Mouse (Mus musculus) forelimb bud, embryonic 11.5 days (tissue): Measurements from ENCODE around the gene Rbfox3.
A peak's percentile ranks its signal among the peaks of the same experiment; 100 is the strongest.

Experiments used
- DNase-seq: peaks from one replicate; pipeline ENCODE4 v3.0.0-alpha.2; 2012; ENCODE audit warnings: low read depth, low spot score

Gene Rbfox3

DNA sequence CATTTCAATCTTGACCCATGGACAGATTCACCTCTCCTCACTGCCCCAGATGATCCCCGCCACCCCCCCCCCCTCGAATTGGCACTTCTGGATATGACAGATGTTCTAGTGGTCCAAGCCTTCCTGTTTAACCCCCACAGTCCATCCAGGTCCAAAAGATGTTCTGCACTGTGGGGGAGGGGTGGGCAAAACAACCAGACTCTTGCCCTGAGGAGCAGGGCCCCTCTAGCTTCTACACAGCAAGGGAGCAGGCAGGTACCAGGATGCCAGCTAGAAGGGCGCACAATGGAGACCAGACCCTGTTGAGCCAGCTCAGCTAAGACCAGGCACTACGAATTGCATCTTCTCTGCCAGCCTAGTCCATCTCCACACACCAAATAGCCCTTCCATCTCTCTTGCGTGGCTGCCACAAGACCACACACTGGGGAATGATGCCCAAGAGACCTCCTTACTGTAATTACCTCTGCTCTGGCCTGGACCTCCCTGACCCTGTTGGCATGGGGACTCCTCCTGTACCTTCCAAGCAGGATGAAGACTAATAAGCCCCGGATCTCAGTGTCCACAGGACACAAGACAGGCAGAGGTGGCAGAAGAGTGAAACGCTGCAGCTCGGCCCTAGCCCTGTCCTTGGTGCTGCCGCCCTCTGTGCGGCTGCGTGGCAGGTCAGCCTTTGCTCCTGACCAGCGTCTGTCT, 5.1 kb downstream of the Rbfox3 start:
- DNase-seq, result peak; percentile 48

DNA sequence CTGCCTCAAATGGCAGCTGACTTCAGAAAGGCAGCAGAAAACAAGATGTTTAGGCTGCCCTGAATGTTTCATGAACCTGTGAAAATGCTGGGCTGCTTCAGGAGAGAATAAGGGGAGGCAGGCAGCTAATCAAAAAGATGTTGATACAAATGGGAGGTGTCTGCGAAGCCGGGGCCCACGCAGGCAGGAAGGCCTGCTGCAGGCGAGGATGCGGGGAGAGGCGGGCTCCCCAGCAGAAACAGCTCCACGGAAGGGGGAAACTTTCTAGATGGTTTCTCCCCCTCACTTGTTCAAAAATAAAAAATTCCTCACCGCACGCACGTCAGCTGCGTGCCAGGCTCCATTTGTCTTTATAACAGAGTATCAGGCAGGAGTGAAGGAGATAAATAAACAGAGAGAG, 5.7 kb downstream of the Rbfox3 start:
- DNase-seq, result no peak

DNA sequence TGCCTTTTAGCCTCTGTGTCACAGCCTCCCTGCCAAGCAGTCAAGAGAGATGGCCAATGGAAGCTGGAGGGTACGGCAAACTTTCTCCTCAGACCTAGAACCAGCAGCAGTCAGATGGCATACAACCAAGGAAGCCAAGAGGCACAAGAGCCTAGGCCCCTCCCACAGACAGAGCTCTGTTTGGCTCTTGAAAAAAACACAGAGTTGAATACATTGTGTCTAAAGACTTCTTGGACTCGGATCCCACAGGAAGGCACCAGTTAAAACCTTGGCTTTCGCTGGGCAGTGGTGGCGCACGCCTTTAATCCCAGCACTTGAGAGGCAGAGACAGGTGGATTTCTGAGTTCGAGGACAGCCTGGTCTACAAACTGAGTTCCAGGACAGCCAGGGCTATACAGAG, 7.1 kb downstream of the Rbfox3 start:
- no peak for DNase-seq

DNA sequence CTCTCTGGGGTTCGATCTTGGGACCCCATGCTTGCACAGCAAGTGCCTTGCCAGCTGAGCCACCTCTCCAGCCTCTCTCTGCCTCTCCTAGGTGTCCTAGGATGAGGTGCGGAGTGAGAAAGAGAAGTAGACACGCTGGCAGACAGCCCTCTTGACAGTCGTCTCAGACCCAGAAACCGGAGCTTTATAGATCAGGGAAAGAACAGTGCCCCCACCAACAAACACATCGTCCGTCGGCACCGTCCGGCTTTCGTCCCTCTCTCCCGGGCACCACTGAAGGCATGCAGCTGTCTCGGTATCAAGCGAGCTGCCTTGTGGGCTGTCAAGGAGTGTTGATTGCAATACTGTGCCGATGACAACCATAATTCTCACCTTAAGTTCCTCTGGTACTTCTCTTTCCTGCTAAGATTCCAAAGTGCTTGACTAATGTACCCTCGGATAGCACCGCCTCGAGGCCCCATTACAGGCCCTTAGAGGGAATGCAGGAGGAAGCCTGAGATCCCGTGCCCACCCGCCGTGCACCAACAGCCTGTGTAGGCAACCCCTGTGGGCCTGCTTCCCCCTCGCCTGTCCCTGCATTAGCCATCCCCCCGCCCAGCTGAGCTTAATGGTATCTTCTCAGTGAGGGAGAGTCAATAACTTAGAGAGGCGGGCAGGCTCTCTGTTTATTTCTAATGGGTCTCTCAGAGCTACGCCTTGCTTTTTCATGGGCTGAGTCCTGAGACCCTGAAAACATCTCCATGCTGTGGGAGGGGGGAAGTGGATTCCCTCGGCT, 11.4 kb downstream of the Rbfox3 start:
- no peak for DNase-seq

DNA sequence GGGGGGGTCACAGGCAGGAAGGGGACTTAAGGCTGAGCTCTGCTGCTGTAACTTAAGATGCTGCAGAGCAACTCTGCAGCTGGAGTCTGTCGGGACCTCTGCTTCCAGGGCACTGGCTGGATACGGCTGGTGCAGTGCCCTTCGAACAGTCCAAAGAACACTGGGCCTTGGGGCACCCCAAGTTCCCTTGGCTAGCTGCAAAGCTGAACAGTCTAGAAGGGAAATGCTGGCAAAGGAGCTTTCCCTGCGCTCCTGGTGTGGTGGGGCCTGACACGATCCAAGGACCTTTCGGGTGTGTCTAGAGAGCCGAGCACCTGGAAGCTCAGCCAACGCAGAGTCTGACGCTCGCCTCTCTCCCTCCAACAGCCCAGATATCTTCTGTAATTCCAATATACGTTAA, 12.8 kb downstream of the Rbfox3 start:
- no peak for DNase-seq

DNA sequence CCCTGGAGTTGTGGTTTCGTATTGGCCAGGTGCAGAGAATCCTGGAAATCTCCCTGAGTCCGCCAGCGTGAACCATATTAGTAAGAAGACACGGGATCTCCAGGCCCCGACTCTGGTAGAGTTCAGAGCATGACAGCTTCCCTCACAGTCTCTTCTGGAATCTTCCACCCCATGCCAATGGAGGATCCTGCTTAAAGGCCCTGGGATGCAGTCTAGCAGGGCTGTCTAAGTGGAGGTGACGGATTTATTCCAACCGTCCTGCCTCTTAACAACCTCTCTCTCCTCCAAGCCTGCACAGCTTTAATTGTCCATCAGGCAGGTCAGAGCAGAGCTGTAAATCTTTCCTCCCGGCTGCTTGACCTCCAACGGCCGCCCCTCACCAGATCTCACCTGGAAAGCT, 13.2 kb downstream of the Rbfox3 start:
- no peak for DNase-seq

DNA sequence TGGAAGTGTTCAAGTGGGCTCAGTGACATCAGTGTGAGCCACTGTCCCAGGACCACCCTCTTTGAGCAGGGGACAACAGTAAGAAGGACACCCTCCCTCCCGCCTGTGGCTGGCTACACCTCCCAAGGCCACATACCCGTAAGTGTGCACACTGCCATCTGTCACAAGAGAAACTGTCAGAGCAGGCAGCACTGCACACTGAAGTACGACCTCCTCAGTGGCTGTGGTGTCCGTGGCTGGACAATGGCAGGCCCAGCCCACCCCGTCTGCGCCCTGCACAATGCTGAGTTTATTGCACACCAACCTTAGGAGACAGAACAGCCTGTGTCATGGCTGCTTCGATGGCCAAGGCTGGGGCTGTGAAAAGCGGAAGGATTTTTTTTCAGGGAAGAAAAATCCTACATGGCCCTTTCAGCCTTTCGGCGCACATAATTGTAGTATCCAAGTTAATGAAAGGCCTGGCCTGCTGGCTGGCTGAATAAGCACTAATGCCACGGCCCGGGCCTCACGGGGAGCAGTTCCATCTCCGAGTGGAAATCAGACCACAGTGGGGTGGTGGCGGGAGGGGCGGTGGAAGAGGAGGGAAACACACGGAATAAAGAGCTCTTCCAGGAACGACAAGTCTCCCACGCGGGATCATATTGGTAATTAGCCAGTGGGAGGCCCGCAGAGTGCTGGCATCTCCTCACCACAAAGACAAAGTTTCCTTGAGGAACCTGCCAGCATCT, 14.1 kb downstream of the Rbfox3 start:
- no peak for DNase-seq

DNA sequence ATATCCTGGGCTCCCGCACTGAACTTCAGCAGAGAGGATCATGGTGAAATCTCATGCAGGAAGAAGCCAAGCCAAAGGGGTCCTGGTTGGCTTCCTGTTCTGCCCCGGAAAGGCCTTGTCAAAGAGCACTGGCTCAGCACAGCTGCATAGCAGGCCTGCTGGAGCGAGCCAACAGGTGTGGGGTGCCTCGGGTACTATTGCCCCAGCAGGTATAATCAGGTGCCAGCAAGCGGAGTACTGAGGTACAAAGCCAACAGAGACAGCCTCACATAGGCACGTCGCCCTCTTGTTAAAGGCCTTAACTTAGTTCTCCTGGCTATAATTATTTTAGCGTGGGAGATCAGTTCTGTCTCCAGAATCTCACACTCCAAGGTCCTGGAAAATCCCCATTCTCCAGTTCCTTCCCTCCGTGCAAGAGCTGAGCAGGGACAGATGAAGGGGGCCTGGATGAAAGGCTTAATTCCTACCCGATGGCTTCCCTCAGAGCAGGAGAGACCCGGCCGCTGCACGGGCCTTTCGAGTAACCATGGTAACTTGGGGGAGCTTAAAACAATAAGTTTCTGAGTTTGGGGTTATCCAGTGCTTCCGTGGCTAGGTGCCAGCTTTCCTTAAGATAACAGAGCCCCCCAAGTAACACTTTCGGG, 15.2 kb downstream of the Rbfox3 start:
- DNase-seq, result no peak

DNA sequence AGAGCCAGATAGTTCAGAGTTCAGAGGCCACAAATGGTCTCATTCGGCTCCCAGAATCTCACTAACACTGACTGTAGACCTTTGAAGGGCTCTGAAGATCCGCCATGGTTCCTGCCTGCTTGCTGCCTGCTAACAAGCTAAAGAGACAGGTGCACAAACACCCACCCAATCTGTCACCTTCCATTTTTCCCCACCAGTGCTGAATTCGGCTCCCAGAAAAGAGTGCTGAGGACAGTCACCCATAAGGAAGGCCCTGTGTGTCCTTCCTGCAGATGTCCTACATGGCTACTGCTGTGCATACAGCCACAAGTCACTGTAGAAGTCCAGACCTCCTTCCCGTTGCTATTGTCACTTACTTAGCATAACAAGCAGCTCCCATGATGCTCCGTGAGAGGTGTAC, 16.6 kb downstream of the Rbfox3 start:
- no peak for DNase-seq

DNA sequence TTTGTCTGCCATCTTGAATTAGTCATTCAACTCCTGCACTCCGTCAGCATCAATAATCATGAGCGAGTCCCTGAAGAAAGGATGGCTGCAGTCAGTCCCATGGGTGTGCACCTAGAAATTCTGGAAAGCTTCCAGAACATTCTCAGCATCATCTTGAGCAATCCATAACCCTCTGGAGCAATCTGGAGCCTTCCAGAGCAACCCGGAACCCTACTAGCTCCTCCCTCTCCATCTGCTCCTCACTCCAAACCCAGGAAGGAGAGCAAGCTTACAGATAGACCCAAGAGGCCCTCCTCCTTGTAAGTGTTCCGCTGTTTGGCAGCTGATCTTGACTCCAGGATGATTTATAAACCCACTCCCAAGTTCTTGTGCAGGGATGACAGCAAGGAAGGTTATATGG, 17.2 kb downstream of the Rbfox3 start:
- no peak for DNase-seq

DNA sequence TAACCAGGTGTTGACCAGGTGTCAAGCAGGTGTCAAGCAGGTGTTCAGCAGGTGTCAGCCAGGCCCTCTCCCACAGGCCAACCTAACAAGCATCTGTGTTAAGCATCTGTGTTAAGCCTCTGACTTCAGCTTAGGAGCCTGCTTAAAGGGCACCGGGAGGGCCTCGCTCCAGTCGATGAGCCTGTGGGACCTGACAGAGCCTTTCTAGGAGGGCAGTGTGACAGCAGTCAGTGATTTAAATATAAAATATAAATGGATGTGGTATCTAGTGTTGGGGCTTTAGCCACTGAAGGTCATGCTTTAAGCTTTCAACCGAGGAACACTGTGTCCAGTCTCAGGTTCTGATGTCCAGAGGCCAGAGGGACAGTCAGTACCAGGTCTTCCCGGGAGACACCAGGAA, 18.5 kb downstream of the Rbfox3 start:
- DNase-seq, result no peak

DNA sequence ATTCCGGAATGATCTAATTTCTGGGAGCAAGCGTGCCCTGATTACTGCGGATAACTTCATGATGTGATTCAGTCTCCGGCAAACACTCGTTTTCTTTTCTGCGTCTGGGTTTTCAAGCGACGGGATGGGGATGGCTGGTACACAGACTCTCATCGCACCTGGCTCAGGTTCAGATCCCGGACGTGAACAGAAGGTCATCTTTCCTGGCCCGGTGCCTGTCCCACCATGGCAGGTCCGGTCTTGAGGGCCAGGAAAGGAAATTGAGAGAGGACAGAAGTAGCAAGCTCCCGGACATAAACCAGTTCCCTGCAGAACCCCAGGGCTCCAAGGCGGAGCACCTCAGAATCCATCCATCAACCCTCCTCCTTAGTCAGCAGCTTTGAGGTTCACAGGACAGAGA, 19.9 kb downstream of the Rbfox3 start:
- DNase-seq, result no peak

DNA sequence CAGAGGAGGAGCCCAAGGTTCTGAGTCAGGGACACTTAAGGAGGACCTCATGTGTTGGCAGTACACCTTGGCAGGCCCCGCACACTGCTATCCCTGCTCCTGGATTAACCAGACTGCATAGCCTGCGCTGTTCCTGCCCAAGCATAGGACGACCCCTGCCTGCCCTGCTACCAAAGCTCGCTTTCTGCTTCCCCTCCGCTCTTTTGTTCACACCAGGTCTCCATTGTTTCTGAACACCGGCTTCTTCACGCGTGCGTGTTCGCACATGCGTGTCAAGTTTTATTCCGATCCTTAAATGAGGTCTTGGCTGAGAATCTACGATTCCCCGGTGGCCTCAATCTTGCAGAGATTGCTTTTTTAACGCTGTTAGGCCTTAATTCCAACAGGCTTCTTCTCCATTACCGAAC, 20.4 kb downstream of the Rbfox3 start:
- DNase-seq, result no peak

DNA sequence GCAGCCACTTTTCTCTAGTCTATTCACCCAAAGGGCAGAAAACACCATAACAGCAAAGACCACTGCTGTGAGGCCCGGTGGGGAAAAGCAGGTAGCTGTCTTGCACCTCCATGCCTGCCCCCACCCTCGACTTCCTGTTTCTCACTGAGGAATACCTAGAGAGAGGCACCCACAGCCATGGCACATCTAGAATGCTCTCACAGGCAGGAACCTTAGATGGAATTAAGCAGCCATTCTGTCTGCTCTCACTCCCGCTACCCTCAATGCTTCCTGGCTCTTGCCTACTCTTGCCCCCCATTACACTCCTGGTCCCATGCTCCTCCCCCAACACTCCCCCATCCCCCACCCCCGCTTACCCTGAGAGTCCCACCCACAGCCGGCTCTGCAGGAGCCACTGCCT, 20.9 kb downstream of the Rbfox3 start:
- no peak for DNase-seq

DNA sequence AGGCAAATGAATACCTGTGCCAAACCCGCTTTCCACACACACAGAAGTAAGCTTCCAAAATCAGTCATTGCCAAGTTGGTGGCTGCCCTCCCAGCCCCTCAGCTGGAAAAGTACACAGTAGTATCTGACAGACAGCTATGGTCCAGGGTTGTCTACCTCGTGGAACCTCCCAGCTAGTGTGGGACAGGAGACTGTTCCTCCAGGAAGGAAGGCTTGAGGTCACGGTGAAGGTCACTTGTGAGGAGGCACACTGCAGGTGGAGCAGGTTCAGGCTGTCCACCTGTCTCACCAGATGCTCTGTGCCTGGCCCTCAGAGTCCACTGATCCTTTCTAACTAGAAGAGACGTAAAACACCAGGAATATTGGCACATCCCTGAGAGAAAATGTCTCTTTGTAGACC, 21.9 kb downstream of the Rbfox3 start:
- DNase-seq, result no peak

DNA sequence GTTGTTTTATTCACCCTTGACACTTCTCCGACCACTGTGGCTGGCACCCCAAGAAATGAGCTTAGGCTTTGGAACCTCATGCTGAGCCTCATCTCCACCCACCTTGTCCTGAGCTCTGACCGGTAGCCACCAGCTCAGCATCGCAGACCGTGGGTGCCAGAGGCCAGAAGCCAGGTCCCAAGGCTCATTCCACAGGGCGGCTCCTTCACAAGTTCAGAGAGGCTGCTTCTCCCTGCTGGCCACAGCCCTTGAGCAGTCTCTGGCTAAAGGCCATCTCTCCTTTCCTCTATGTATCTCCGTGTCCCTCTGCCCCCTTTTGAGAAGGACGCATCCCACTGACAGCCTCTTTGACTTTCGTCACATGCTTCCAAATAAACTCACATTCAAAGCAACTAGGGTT, 23.0 kb downstream of the Rbfox3 start:
- no peak for DNase-seq

DNA sequence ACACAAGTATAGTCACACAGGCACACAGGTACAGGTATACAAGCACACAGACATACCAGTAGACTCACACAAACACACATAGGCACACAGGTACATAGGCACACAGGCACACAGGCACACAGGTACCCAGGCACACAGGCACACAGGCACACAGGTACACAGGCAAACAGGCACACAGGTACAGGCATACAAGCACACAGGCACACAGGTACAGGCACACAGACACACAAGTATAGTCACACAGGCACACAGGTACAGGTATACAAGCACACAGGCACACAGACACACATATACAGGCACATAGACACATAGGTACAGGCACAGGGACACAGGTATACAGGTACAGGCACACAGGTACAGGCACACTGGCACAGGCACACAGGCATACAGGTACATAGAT, 24.2 kb downstream of the Rbfox3 start:
- no peak for DNase-seq

DNA sequence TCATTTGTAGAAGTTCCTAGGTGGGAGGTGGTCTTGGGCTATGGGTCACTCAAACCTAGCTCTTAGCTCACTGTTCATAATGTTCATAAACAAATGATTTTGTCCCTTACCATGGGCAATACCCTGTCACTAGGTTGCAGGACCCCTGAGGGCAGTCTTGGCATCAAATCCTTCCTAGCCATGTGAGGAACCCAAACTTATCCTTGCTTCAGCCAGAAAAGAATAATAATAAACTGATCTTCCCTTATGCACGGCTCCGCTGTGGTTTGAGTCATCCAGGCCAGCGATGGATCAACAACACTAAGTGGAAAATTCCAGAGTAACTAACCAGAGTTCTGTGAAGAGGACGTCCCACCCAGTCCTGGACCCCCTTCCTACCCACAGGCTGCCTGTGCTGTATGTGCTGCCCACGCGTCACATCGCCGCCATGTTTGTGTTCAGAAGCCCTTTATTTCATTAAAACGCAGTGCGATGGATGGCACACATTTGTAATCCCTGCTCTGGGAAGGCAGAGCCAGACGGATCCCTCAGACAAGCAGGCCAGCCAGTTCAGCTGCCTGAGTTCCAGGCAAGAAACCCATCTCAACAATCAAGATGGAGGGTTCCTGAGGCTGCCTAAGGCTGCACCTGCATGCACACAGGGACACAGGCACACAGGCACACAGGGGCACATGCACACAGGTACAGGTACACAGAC, 25.0 kb downstream of the Rbfox3 start:
- no peak for DNase-seq

DNA sequence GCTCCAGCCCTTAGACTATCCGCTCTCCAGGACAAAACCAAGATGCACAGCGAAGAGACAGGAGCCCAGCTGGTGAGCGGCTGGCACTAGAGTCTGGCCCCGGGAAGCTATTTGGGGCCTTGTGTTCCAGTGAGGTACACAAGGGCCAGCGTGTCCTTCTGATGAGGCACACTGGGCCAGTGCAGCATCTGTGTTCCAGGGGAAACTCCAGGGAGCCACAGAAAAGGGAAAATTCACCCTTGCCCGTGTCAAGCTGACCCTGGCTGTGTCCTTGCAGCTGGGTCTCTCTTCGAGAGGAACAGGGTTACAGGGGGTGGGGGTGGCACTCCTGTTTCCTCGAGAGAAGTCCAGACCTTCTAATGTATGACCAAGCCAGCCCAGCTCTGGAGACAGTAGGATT, 25.8 kb downstream of the Rbfox3 start:
- no peak for DNase-seq

DNA sequence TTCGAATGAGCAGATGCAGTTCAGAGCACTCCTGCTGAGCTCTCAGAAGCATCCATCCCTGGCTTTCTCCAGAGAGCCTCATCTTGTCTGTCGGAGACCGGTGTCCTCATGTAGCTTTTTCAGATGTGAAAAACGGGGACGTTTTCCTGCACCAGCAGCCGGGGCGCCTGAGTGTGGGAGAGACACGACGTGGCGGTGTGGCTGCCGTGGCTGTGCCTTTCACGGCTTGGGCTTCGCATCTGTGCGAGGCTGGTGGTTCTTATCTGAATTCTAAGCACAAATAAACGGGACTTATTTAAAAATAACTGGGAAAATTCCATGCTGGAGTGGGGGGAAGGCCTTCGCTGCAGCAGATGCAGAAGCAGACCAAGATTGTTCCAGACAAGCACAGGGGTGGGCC, 26.3 kb downstream of the Rbfox3 start:
- no peak for DNase-seq

DNA sequence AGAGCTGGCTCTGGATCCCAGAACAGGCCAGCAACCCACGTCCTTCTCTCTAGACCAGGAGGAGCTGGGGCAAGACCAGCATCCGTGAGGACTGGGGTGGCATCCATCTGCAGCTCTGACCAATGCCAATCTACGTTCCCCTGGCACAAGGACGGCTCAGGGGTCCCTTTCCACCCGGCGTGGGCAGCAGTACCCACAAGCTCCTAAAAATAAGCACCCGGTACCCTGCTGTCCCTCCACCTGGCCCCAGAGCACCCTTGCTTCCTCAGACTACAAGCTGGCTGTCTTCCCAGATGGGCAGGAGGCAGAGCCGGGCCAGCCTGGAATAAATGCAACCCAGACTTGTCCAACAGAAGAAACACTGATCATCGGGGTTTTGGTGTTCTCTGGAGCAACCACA, 28.3 kb downstream of the Rbfox3 start:
- no peak for DNase-seq
